Mouse (Mus musculus) C3H10T1/2 (cell line): ENCODE data around the gene Gchfr. TPM values are rescaled to one million over a fixed set of nuclear protein-coding genes. Genes with fewer than 3 reads are reported as not detected.

Experiments used
- polyA plus RNA-seq, 2 experiments: library from polyadenylated mRNA; unstranded; fragments of >200 nt; fragmentation: generic; extraction: Trizol; gene quantifications; one replicate each; pipeline ENCODE4 v1.2.1; 2012; ENCODE audit warnings: missing spikeins in 2 of 2

Gchfr gene
- 100 to 1,000 TPM; 127 to 204 TPM for polyA plus RNA-seq

DNA sequence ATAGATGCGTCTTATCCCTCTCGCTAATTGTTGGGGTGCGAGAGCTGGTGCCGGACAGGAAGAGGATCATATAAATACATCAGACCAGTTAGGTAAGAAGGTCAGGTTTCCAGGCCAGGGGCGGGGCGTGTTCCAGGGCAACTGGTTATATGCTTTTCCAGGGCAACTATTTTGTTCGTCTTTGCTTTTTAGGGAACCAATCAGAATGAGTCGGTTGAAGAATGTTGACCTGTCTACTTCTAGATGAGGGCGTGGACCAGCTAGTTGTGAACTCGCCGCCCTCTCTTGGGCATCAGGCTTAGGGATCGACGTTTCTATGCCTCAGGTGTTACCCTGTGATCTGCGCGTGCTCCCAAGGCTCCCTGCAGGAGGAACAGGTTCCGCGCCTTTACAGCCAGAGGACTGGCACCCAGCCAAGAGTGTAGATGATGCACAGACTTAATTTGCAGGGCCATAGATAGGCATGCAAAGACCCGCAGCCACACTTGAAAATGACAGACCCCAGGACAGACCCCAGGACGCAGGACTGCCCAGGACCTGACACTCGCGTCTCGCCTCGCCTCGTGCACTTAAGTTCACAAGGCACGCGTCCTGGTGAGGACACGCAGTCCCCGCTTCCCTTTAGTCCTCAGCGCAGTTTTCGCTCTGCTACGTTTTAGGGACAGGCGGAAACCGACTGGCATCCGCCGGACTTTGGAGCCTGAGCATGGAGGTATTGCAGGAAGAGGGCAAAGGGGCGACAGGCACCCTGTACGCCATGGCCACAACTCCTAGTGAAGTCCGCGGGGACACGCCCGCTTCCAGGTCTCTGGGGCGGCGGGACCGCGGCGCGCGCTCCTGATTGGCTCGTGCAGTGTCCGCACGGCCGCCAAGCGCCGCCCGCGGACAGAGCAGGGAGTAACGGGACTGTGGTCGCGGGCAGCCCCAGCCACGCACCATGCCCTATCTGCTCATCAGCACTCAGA is at the start of gene Gchfr:
TSS of gene Gchfr (plus strand) at position 873 of the 965 bp plus-strand sequence.

GRCm38 (mm10) chr2:119156681-119157572 is 10.6 kb upstream of the Gchfr start, which contains the start of gene Rmdn3:
Rmdn3 (minus strand) TSS chr2:119157034.

DNA sequence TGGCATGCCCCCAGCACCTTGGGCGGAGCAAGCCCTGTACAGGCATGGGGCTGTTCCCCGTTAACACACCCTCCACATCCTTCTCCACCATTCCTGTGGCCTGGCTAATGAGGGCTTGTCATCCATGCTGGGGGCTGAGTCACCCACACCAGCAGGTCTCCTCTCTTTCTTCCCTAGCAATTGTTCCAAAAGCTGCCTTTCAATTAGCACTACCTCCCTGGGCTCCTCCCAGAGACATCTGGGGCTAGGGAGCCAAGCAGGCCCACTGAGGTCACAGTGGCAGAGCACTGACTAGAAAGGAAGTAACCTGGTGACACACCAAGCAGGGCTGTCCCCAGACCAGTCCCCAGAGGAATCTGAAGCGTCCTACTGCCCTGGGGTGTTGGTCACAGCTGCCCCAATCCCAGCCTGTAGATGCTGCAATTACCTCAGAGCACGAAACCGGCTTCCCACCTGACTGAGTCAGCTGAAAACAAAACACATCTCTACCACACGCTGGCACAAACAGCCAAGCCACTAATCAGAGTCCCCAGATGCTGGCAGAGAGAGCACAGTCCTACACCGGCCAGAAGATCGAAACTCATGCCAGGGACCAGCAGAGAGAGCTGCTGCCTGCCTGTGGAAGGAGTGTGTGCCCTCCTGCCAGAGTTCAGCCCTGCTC is 6.5 kb downstream of the Gchfr start, which contains the start of gene Gm14137:
TSS of gene Gm14137 (plus strand) at position 519 of the 661 bp plus-strand sequence.

GRCm38 (mm10) chr2:119208344-119209175 is 41.0 kb downstream of the Gchfr start, which contains the start of the genes Zfyve19 and Dnajc17:
Zfyve19 (plus strand) TSS chr2:119208617.
Dnajc17 (minus strand) TSS chr2:119208795.

Other genes with a start within 250 kb of the Gchfr start
- gene Chst14, start 241.3 kb upstream of the Gchfr start, polyA plus RNA-seq, result 10 to 100 TPM; 10.5 to 39.8 TPM
- gene Ccdc32, start 138.4 kb upstream of the Gchfr start, polyA plus RNA-seq, result 10 to 100 TPM in 1 of 2 experiments, 1 to 10 TPM in 1; 4.8 to 15.3 TPM
- 1 to 10 TPM; 1.1 to 1.2 TPM for gene Rpusd2, start 133.0 kb upstream of the Gchfr start, polyA plus RNA-seq
- under 1 TPM; 0.08 to 0.97 TPM for gene Knl1, start 120.7 kb upstream of the Gchfr start, polyA plus RNA-seq
- 10 to 100 TPM in 1 of 2 experiments, 1 to 10 TPM in 1; 7.9 to 11.4 TPM for gene Rad51, start 55.0 kb upstream of the Gchfr start, polyA plus RNA-seq
- gene Rmdn3, start 10.7 kb upstream of the Gchfr start, polyA plus RNA-seq, result 10 to 100 TPM in 1 of 2 experiments, 1 to 10 TPM in 1; 3.1 to 12.0 TPM
- gene Gm14137, start 6.7 kb downstream of the Gchfr start, polyA plus RNA-seq, result 1 to 10 TPM in 1 of 2 experiments, under 1 TPM in 1; 0.97 to 2.2 TPM
- 10 to 100 TPM; 26.7 to 32.6 TPM for gene Zfyve19, start 40.8 kb downstream of the Gchfr start, polyA plus RNA-seq
- gene Dnajc17, start 41.0 kb downstream of the Gchfr start, polyA plus RNA-seq, result 10 to 100 TPM in 1 of 2 experiments, 1 to 10 TPM in 1; 10.0 to 10.2 TPM
- not detected for gene Ppp1r14d, start 62.1 kb downstream of the Gchfr start, polyA plus RNA-seq
- gene Spint1, start 69.6 kb downstream of the Gchfr start, polyA plus RNA-seq, result under 1 TPM; 0.01 to 0.38 TPM
- 1 to 10 TPM in 1 of 2 experiments, under 1 TPM in 1; 0.63 to 5.3 TPM for gene Rhov, start 103.5 kb downstream of the Gchfr start, polyA plus RNA-seq
- 10 to 100 TPM; 10.5 to 23.7 TPM for gene Vps18, start 121.0 kb downstream of the Gchfr start, polyA plus RNA-seq
- gene Dll4, start 158.0 kb downstream of the Gchfr start, polyA plus RNA-seq, result not detected
- 1 to 10 TPM; 4.9 to 10.0 TPM for gene Chac1, start 183.5 kb downstream of the Gchfr start, polyA plus RNA-seq